Mouse (Mus musculus) cerebellum, postnatal 25 days (tissue): ENCODE data around the gene Tgfb2.

Source experiments
- DNase-seq, 2 experiments: peaks; one replicate each; pipeline ENCODE4 v3.0.0; 2021; ENCODE audit warnings: mixed read lengths in 2 of 2

Tgfb2 gene

GRCm38 (mm10) chr1:186702391-186703255, 3.2 kb downstream of the Tgfb2 start:
- DNase-seq, result no peak

GRCm38 (mm10) chr1:186701206-186701905, 4.4 kb downstream of the Tgfb2 start:
- DNase-seq, result no peak

GRCm38 (mm10) chr1:186700496-186700895, 5.3 kb downstream of the Tgfb2 start:
- no peak for DNase-seq

- no peak for DNase-seq
Observed at GRCm38 (mm10) chr1:186698583-186699338, 7.0 kb downstream of the Tgfb2 start.

- no peak for DNase-seq
Observed at GRCm38 (mm10) chr1:186696231-186696630, 9.6 kb downstream of the Tgfb2 start.

- no peak for DNase-seq
Observed at GRCm38 (mm10) chr1:186695361-186695760, 10.4 kb downstream of the Tgfb2 start.

DNA sequence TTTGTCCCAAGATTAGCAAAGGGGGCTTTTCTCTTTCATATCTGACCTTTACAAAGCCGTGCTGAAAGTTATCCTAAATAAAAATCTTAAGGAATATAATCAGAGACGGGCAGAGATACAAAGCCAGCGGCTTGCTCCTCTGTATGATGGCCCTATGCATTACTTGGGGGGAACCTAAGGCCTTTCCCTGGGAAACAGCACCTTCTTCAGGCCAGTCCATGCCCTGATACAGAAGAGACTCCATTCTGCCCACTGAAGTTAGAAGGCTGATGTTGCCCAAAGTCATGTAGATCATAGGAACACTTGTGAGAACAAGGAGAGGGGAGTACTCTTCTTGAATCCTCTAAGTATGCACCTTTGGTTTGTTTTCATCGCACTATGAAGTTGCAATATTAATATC, 13.4 kb downstream of the Tgfb2 start:
- no peak for DNase-seq

GRCm38 (mm10) chr1:186691708-186692107, 14.1 kb downstream of the Tgfb2 start:
- no peak for DNase-seq

GRCm38 (mm10) chr1:186684041-186684440, 21.7 kb downstream of the Tgfb2 start:
- DNase-seq, result no peak

GRCm38 (mm10) chr1:186682606-186683005, 23.2 kb downstream of the Tgfb2 start:
- DNase-seq, result peak in 1 of 2 experiments; percentile 9

GRCm38 (mm10) chr1:186677614-186678013, 28.2 kb downstream of the Tgfb2 start:
- no peak for DNase-seq

- DNase-seq, result no peak
Observed at GRCm38 (mm10) chr1:186676199-186676598, 29.6 kb downstream of the Tgfb2 start.

- no peak for DNase-seq
Observed at GRCm38 (mm10) chr1:186675263-186675662, 30.5 kb downstream of the Tgfb2 start.

DNA sequence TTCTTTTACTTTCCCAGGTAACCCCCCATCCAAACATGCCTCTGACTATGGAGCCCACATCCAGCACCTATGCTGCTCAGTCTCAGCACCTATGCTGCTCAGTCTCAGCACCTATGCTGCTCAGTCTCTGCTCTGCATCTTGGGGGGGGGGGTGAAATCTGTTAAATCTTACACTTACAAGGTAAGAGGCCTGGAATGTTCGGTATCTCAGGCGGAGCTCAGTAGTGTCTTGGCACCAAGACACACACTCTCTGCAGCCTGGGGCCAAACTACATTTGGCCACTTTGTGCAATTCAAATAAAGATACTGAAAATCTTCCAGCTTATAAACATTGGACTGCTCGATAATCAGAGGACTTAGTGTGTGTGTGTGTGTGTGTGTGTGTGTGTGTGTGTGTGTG, 31.2 kb downstream of the Tgfb2 start:
- no peak for DNase-seq

DNA sequence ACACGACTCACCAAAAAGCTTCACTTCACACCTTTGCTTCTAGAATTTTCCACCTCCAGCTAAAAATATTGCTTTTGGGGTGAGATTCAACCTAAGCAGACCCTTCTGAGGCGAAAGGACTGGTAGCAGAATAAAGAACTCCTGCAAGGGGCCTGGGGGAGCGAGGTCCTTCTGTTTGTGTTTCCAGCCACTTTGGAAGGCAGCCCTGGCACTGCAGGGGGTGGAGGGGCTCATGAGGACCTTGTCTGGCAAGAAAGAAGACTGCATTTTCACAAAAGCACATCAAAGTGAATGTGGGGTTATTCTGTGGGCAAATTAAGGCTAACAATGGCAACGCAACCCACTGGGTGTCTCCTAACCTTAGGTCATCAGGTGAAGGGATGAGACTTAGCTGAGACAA, 32.6 kb downstream of the Tgfb2 start:
- no peak for DNase-seq

DNA sequence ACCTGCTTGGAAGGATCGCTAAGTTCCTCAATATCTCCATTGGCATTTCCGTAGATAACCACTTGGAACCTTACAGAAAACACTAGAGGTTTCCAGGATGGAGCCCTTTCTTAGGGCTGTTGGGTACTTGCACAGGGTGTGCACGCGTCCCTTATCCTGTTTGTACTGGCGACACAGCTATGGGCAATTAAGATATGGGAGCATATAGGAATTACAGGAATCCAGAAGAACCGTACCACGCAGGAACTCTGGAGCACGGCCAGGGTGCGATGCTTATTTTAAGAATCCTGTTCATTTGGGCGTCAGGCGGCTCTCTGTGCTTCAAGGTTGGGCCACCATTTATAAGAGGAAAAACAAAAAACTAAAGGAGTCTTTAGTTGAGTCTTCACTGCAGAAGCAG, 42.4 kb downstream of the Tgfb2 start:
- DNase-seq, result no peak

DNA sequence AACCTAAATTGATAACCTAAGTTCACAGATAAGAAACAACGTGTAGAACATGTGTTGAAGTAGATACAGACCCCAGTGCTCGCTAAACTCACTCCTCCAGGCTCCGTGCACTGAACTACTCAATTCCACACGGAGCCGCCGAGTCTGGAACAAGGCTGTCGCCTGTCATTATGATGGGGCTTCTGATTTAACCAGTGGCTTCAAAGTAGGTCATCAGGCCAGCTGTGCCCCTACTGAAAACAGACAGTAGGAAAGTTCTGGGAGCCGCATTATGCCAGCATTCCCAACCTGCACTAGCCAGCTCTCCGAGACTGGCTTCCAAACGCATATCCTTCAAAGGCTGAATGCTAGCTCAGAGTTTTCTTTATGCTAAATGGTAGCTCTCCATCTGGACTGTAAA, 42.8 kb downstream of the Tgfb2 start:
- DNase-seq, result no peak

DNA sequence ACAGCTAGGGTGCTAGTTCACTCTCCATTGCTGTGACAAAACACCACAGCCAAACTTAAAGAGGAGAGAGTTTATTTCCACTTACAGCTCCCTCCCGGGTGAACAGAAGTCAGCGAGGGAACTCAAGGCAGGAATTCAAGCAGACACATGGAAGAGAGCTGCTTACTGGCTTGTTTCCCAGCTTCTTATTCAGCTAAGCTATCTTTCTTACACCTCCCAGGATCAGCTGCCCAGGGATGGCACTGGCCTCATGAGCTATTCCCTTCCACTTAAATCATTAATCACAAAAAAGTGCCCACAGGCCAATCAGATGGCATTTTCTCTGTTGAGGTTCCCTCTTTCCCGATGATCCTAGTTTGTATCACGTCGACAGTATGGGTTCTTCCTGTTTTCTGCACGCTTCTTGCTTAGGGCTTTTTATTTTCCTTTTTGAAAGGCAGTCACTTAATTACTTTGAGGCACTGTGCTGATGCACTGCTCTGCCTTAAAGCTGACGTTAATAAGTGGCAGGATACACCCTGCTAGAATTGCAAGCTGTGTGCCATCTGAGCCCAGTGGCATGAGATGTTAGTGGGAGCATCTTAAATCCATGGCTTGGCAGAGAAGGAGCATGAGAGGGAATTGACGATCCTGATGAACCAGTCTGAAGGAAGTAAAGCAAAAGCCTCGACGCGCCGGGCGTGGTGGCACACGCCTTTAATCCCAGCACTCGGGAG, 44.4 kb downstream of the Tgfb2 start:
- no peak for DNase-seq

GRCm38 (mm10) chr1:186658783-186659182, 47.0 kb downstream of the Tgfb2 start:
- DNase-seq, result no peak

- no peak for DNase-seq
Observed at GRCm38 (mm10) chr1:186657559-186658219, 48.1 kb downstream of the Tgfb2 start.

GRCm38 (mm10) chr1:186656732-186657329, 49.0 kb downstream of the Tgfb2 start:
- no peak for DNase-seq

DNA sequence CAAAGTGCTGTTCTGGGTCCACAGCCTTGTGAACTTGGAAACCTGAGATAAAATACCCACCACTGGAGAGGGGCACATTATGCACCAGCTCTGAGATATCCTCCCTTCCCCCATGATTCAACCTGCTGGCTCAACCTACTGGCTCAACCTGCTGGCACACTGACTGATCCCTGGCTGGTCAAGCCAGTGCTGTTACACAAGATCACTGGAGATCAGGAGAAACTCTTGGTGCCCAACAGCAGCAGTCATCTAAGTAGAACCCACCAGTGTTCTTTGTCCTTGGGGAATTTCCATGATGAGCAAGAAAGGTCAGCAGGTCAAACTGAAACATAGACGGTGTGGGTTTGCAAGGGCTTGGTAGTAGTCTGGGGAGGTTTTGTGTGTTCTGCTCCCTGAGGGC, 49.6 kb downstream of the Tgfb2 start:
- DNase-seq, result peak in 1 of 2 experiments; percentile 6
